Mouse (Mus musculus) lung, embryonic 14.5 days (tissue): Measurements from ENCODE around the gene Crls1. TPM values are rescaled to one million over a fixed set of nuclear protein-coding genes. Genes with fewer than 3 reads are reported as not detected.
A peak's percentile ranks its signal among the peaks of the same experiment; 100 is the strongest.

ENCODE experiments used
- ATAC-seq: fragments of 200-750 bp; cut with Nextera tagmentation; 2 replicates; pipeline ENCODE4 v1.8.0; 2017; ENCODE audit warnings: mild to moderate bottlenecking, moderate TSS enrichment, moderate library complexity; ENCODE audit not compliant: insufficient read depth
- DNase-seq: peaks from one replicate; pipeline ENCODE4 v3.0.0-alpha.2; 2015
- H3K27ac ChIP-seq: fragments of 300-500 bp; sonication (generic); 2 replicates; pipeline ENCODE4 v1.5.1; 2014; ENCODE audit warnings: low read depth, mild to moderate bottlenecking, moderate library complexity
- H3K27me3 ChIP-seq: fragments of 300-500 bp; sonication (generic); 2 replicates; pipeline ENCODE4 v1.6.1; 2014; ENCODE audit warnings: low read length, control low read depth; ENCODE audit not compliant: insufficient read depth
- H3K36me3 ChIP-seq: fragments of 300-500 bp; sonication (generic); 2 replicates; pipeline ENCODE4 v1.6.1; 2014; ENCODE audit warnings: control low read depth; ENCODE audit not compliant: insufficient read depth
- H3K4me1 ChIP-seq: fragments of 300-500 bp; sonication (generic); 2 replicates; pipeline ENCODE4 v1.6.1; 2014; ENCODE audit warnings: antibody characterized with exemption, control low read depth; ENCODE audit not compliant: insufficient read depth
- H3K4me2 ChIP-seq: fragments of 300-500 bp; sonication (generic); 2 replicates; pipeline ENCODE4 v1.6.1; 2014; ENCODE audit warnings: mild to moderate bottlenecking
- H3K4me3 ChIP-seq: fragments of 300-500 bp; sonication (generic); 2 replicates; pipeline ENCODE4 v1.5.1; 2014; ENCODE audit warnings: low read depth, low read length
- H3K9ac ChIP-seq: fragments of 300-500 bp; sonication (generic); 2 replicates; pipeline ENCODE4 v1.6.1; 2014
- H3K9me3 ChIP-seq: fragments of 300-500 bp; sonication (generic); 2 replicates; pipeline ENCODE4 v1.6.1; 2016; ENCODE audit warnings: low read depth, low read length, control low read depth
- CTCF ChIP-seq: IDR thresholded peaks from 2 replicates; pipeline ENCODE4 v1.5.1; 2016; ENCODE audit warnings: antibody characterized with exemption, low read depth
- WGBS: fragments of 180-500 bp; shearing (Covaris S2); extraction: QIAGEN DNeasy Blood & Tissue Kit; methylation state at CpG from one replicate; pipeline ENCODE4 v1.1.7; 2014; 5-methylcytosine and 5-hydroxymethylcytosine counted together
- polyA plus RNA-seq: library from polyadenylated mRNA; unstranded; fragments of >200 nt; fragmentation: Nextera tagmentation; extraction: Ambion mirVana; gene quantifications from 2 replicates; pipeline ENCODE4 v1.2.1, GENCODE M21; 2014

Gene Crls1
- polyA plus RNA-seq, 1 experiment from 2014 or later: 28.6 TPM

GRCm38 (mm10) chr2:132870286-132870685, 23.8 kb downstream of the Crls1 start:
- peaks cover 20% of the 10 kb centered on the region; the same call in 1 of the 2 replicates for H3K36me3 ChIP-seq
- no peaks in the 10 kb centered on the region for H3K9me3 ChIP-seq
- no peak overlapping the region for H3K27ac ChIP-seq
- H3K27me3 ChIP-seq: no peaks in the 10 kb centered on the region
- ATAC-seq: no peak
- DNase-seq: no peak
- H3K4me1 ChIP-seq: no peaks in the 10 kb centered on the region
- no peak for TF ChIP-seq CTCF
- no peak overlapping the region for H3K4me2 ChIP-seq
- no peak overlapping the region for H3K9ac ChIP-seq
- H3K4me3 ChIP-seq: no peak overlapping the region
- WGBS: 61% methylated on average over 4 of the region's 4 CpGs

- Histone ChIP-seq H3K4me3 (no peak overlapping the region), H3K27ac (no peak overlapping the region), H3K4me2 (no peak overlapping the region), H3K9ac (no peak overlapping the region), H3K9me3 (no peaks in the 10 kb centered on the region), H3K27me3 (no peaks in the 10 kb centered on the region), H3K36me3 (peaks cover 9% of the 10 kb centered on the region; the same call in 1 of the 2 replicates), H3K4me1 (no peaks in the 10 kb centered on the region)
- no peak for TF ChIP-seq CTCF
- WGBS: 63% methylated on average over 3 of the region's 3 CpGs
- ATAC-seq: no peak
- no peak for DNase-seq
Measured at GRCm38 (mm10) chr2:132871663-132872062, 25.2 kb downstream of the Crls1 start.

- no peaks in the 10 kb centered on the region for H3K9me3 ChIP-seq
- H3K4me1 ChIP-seq: no peaks in the 10 kb centered on the region
- H3K4me2 ChIP-seq: no peak overlapping the region
- H3K9ac ChIP-seq: no peak overlapping the region
- WGBS: 74% methylated on average over 10 of the region's 10 CpGs
- ATAC-seq (no peak; the same call in 1 of the 2 replicates), DNase-seq (peak; percentile 38)
- no peak overlapping the region for H3K4me3 ChIP-seq
- peaks cover 11% of the 10 kb centered on the region; the same call in 1 of the 2 replicates for H3K27me3 ChIP-seq
- H3K27ac ChIP-seq: no peak overlapping the region
- no peaks in the 10 kb centered on the region for H3K36me3 ChIP-seq
- no peak for TF ChIP-seq CTCF
Measured at GRCm38 (mm10) chr2:132873657-132874326, 27.3 kb downstream of the Crls1 start.

GRCm38 (mm10) chr2:132876991-132877390, 30.5 kb downstream of the Crls1 start:
- H3K9ac ChIP-seq: no peak overlapping the region
- H3K4me3 ChIP-seq: no peak overlapping the region
- no peak for DNase-seq
- no peak overlapping the region for H3K27ac ChIP-seq
- peaks cover 38% of the 10 kb centered on the region; the same call in 1 of the 2 replicates for H3K27me3 ChIP-seq
- H3K36me3 ChIP-seq: no peaks in the 10 kb centered on the region
- WGBS: 48% methylated on average over 1 of the region's 1 CpGs
- no peaks in the 10 kb centered on the region for H3K4me1 ChIP-seq
- ATAC-seq: no peak
- TF ChIP-seq CTCF: no peak
- H3K4me2 ChIP-seq: no peak overlapping the region
- H3K9me3 ChIP-seq: no peaks in the 10 kb centered on the region

- Histone ChIP-seq H3K4me2 (peak overlapping the region; percentile 93), H3K36me3 (no peaks in the 10 kb centered on the region), H3K4me3 (peak overlapping the region; percentile 46), H3K27ac (no peak overlapping the region), H3K4me1 (no peaks in the 10 kb centered on the region), H3K27me3 (peaks cover 38% of the 10 kb centered on the region; the same call in 1 of the 2 replicates), H3K9me3 (no peaks in the 10 kb centered on the region), H3K9ac (peak overlapping the region; percentile 34; the same call in 1 of the 2 replicates)
- TF ChIP-seq CTCF: no peak
- peak; percentile 82 for ATAC-seq
- under 1% methylated on average over 58 of the region's 58 CpGs for WGBS
- DNase-seq: peak; percentile 83
Measured at GRCm38 (mm10) chr2:132879261-132880044, 33.0 kb downstream of the Crls1 start.

GRCm38 (mm10) chr2:132880844-132881645, 34.6 kb downstream of the Crls1 start, which contains the start of gene Lrrn4:
TSS of gene Lrrn4 (minus strand) at chr2:132880891.
- H3K9ac ChIP-seq: peak within 1 kb of the TSS; percentile 34; the same call in 1 of the 2 replicates
- H3K36me3 ChIP-seq: no peaks in the 10 kb centered on the region
- 10% methylated on average over 12 of the region's 12 CpGs for WGBS
- H3K4me3 ChIP-seq: peak within 1 kb of the TSS; percentile 46
- DNase-seq: no peak
- H3K4me2 ChIP-seq: peak within 1 kb of the TSS; percentile 93
- no peak for TF ChIP-seq CTCF
- H3K27ac ChIP-seq: no peak within 1 kb of the TSS
- no peaks in the 10 kb centered on the region for H3K4me1 ChIP-seq
- no peaks in the 10 kb centered on the region for H3K9me3 ChIP-seq
- 0 out of 2 replicates have a peak, but pooled peaks have one; percentile 36 for ATAC-seq
- peaks cover 38% of the 10 kb centered on the region; the same call in 1 of the 2 replicates for H3K27me3 ChIP-seq
